Mouse (Mus musculus) embryonic fibroblast, embryonic 13.5 days (primary cell): Measurements from ENCODE around the gene Sema4c.

ENCODE experiments used
- CTCF ChIP-seq: IDR thresholded peaks from 2 replicates; pipeline ENCODE4 v1.5.1; 2011; ENCODE audit warnings: mild to moderate bottlenecking, control low read depth, low read length, moderate library complexity, borderline replicate concordance; ENCODE audit not compliant: insufficient read depth
- POLR2A ChIP-seq: IDR thresholded peaks from 2 replicates; pipeline ENCODE4 v1.6.1; 2011; ENCODE audit warnings: low read depth, mild to moderate bottlenecking, control low read depth, low read length, moderate library complexity

GRCm38 (mm10) chr1:36570320-36570719 is 12.2 kb upstream of the Sema4c start:
- no peak for TF ChIP-seq CTCF
- TF ChIP-seq POLR2A: no peak
